Mouse (Mus musculus) limb, embryonic 10.5 days (tissue): ENCODE measurements around the gene Setdb1. TPM values are rescaled to one million over a fixed set of nuclear protein-coding genes. Genes with fewer than 3 reads are reported as not detected.
A peak's percentile ranks its signal among the peaks of the same experiment; 100 is the strongest.

Source experiments
- DNase-seq: peaks from one replicate; pipeline ENCODE4 v3.0.0-alpha.2; 2017; ENCODE audit warnings: low spot score
- H3K27ac ChIP-seq: fragments of 300-500 bp; sonication (generic); 2 replicates; pipeline ENCODE4 v1.5.1; 2016; ENCODE audit warnings: mild to moderate bottlenecking
- H3K27me3 ChIP-seq: fragments of 300-500 bp; sonication (generic); 2 replicates; pipeline ENCODE4 v1.6.1; 2016; ENCODE audit warnings: low read depth, mild to moderate bottlenecking; ENCODE audit not compliant: poor library complexity, severe bottlenecking
- H3K36me3 ChIP-seq: fragments of 300-500 bp; sonication (generic); 2 replicates; pipeline ENCODE4 v1.6.1; 2016; ENCODE audit warnings: mild to moderate bottlenecking, moderate library complexity
- H3K4me1 ChIP-seq: fragments of 300-500 bp; sonication (generic); 2 replicates; pipeline ENCODE4 v1.6.1; 2016
- H3K4me3 ChIP-seq: fragments of 300-500 bp; sonication (generic); 2 replicates; pipeline ENCODE4 v1.5.1; 2016; ENCODE audit warnings: mild to moderate bottlenecking, moderate library complexity
- H3K9me3 ChIP-seq: fragments of 300-500 bp; sonication (generic); replicated peaks from 2 replicates; pipeline ENCODE4 v1.6.1; 2016; ENCODE audit warnings: mild to moderate bottlenecking
- WGBS: fragments of 180-500 bp; shearing (Covaris S2); methylation state at CpG from one replicate; pipeline ENCODE4 v1.1.7; 2016; 5-methylcytosine and 5-hydroxymethylcytosine counted together
- polyA plus RNA-seq: library from polyadenylated mRNA; unstranded; fragments of >200 nt; fragmentation: Nextera tagmentation; extraction: Ambion mirVana; gene quantifications from 2 replicates; pipeline ENCODE4 v1.2.1, GENCODE M21; 2016

Setdb1 gene
- polyA plus RNA-seq, 1 experiment from 2014 or later: 62.9 TPM

GRCm38 (mm10) chr3:95296103-95296469 is 60.9 kb downstream of the Setdb1 start:
- Histone ChIP-seq H3K4me3 (no peak overlapping the region), H3K36me3 (peaks cover 59% of the 10 kb centered on the region), H3K4me1 (peaks cover 9% of the 10 kb centered on the region; the same call in 1 of the 2 replicates), H3K27ac (no peak overlapping the region), H3K9me3 (no peaks in the 10 kb centered on the region), H3K27me3 (no peaks in the 10 kb centered on the region)
- peak; percentile 52 for DNase-seq
- 8% methylated on average over 5 of the region's 5 CpGs for WGBS

- Histone ChIP-seq H3K9me3 (no peaks in the 10 kb centered on the region), H3K27ac (no peak overlapping the region), H3K36me3 (peaks cover 65% of the 10 kb centered on the region), H3K4me3 (no peak overlapping the region), H3K4me1 (peaks cover 9% of the 10 kb centered on the region; the same call in 1 of the 2 replicates), H3K27me3 (no peaks in the 10 kb centered on the region)
- DNase-seq: no peak
- WGBS: 80% methylated on average over 11 of the region's 11 CpGs
These were observed 61.5 kb downstream of the Setdb1 start for GRCm38 (mm10) chr3:95295321-95296102.

- no peak overlapping the region for H3K27ac ChIP-seq
- WGBS: 89% methylated on average over 5 of the region's 5 CpGs
- no peaks in the 10 kb centered on the region for H3K27me3 ChIP-seq
- H3K4me1 ChIP-seq: peaks cover 9% of the 10 kb centered on the region; the same call in 1 of the 2 replicates
- no peak overlapping the region for H3K4me3 ChIP-seq
- peaks cover 73% of the 10 kb centered on the region for H3K36me3 ChIP-seq
- DNase-seq: no peak
- no peaks in the 10 kb centered on the region for H3K9me3 ChIP-seq
These were observed 62.3 kb downstream of the Setdb1 start for GRCm38 (mm10) chr3:95294718-95295117.

- Histone ChIP-seq H3K27me3 (no peaks in the 10 kb centered on the region), H3K27ac (no peak overlapping the region), H3K9me3 (no peaks in the 10 kb centered on the region), H3K4me3 (no peak overlapping the region), H3K4me1 (peaks cover 9% of the 10 kb centered on the region; the same call in 1 of the 2 replicates), H3K36me3 (peaks cover 73% of the 10 kb centered on the region)
- no peak for DNase-seq
- 88% methylated on average over 7 of the region's 7 CpGs for WGBS
These were observed 62.7 kb downstream of the Setdb1 start for GRCm38 (mm10) chr3:95294316-95294715.

- H3K4me3 ChIP-seq: no peak overlapping the region
- no peak for DNase-seq
- H3K9me3 ChIP-seq: no peaks in the 10 kb centered on the region
- H3K4me1 ChIP-seq: peaks cover 9% of the 10 kb centered on the region; the same call in 1 of the 2 replicates
- no peak overlapping the region for H3K27ac ChIP-seq
- 86% methylated on average over 11 of the region's 11 CpGs for WGBS
- no peaks in the 10 kb centered on the region for H3K27me3 ChIP-seq
- H3K36me3 ChIP-seq: peaks cover 76% of the 10 kb centered on the region
These were observed 63.5 kb downstream of the Setdb1 start for GRCm38 (mm10) chr3:95293537-95293936.

- no peak overlapping the region for H3K27ac ChIP-seq
- peaks cover 80% of the 10 kb centered on the region for H3K36me3 ChIP-seq
- H3K4me3 ChIP-seq: no peak overlapping the region
- no peaks in the 10 kb centered on the region for H3K27me3 ChIP-seq
- DNase-seq: no peak
- peaks cover 9% of the 10 kb centered on the region; the same call in 1 of the 2 replicates for H3K4me1 ChIP-seq
- H3K9me3 ChIP-seq: no peaks in the 10 kb centered on the region
- WGBS: 92% methylated on average over 2 of the region's 2 CpGs
These were observed 64.1 kb downstream of the Setdb1 start for GRCm38 (mm10) chr3:95292899-95293298.

- no peaks in the 10 kb centered on the region for H3K9me3 ChIP-seq
- DNase-seq: no peak
- no peaks in the 10 kb centered on the region for H3K27me3 ChIP-seq
- H3K4me3 ChIP-seq: no peak overlapping the region
- peaks cover 72% of the 10 kb centered on the region for H3K36me3 ChIP-seq
- no peak overlapping the region for H3K27ac ChIP-seq
- 88% methylated on average over 4 of the region's 4 CpGs for WGBS
- H3K4me1 ChIP-seq: 0 out of 2 replicates have a peak, but pooled peaks cover 4% of the 10 kb centered on the region
These were observed 66.0 kb downstream of the Setdb1 start for GRCm38 (mm10) chr3:95291041-95291440.

GRCm38 (mm10) chr3:95290156-95290555 is 66.8 kb downstream of the Setdb1 start:
- WGBS: 79% methylated on average over 6 of the region's 6 CpGs
- no peak overlapping the region for H3K4me3 ChIP-seq

GRCm38 (mm10) chr3:95289419-95289818 is 67.6 kb downstream of the Setdb1 start:
- no peak for DNase-seq
- H3K9me3 ChIP-seq: no peaks in the 10 kb centered on the region
- no peaks in the 10 kb centered on the region for H3K27me3 ChIP-seq
- 94% methylated on average over 4 of the region's 4 CpGs for WGBS
- H3K4me1 ChIP-seq: peaks cover 5% of the 10 kb centered on the region
- H3K27ac ChIP-seq: no peak overlapping the region
- H3K4me3 ChIP-seq: no peak overlapping the region
- peaks cover 58% of the 10 kb centered on the region for H3K36me3 ChIP-seq

More at GRCm38 (mm10) chr3:95290156-95290555, 66.8 kb downstream of the Setdb1 start:
- Histone ChIP-seq H3K9me3 (no peaks in the 10 kb centered on the region), H3K4me1 (no peaks in the 10 kb centered on the region), H3K27me3 (no peaks in the 10 kb centered on the region), H3K27ac (no peak overlapping the region), H3K36me3 (peaks cover 65% of the 10 kb centered on the region)
- no peak for DNase-seq

- Histone ChIP-seq H3K36me3 (peaks cover 40% of the 10 kb centered on the region), H3K4me3 (no peak overlapping the region), H3K27ac (no peak overlapping the region), H3K4me1 (peaks cover 15% of the 10 kb centered on the region), H3K9me3 (no peaks in the 10 kb centered on the region), H3K27me3 (no peaks in the 10 kb centered on the region)
- DNase-seq: no peak
- 90% methylated on average over 3 of the region's 3 CpGs for WGBS
These were observed 69.5 kb downstream of the Setdb1 start for GRCm38 (mm10) chr3:95287541-95287940.

GRCm38 (mm10) chr3:95286510-95286909 is 70.5 kb downstream of the Setdb1 start:
- Histone ChIP-seq H3K4me3 (no peak overlapping the region), H3K36me3 (peaks cover 32% of the 10 kb centered on the region), H3K27ac (no peak overlapping the region), H3K27me3 (no peaks in the 10 kb centered on the region), H3K4me1 (peaks cover 22% of the 10 kb centered on the region), H3K9me3 (no peaks in the 10 kb centered on the region)
- WGBS: 90% methylated on average over 7 of the region's 7 CpGs
- no peak for DNase-seq

- 67% methylated on average over 5 of the region's 5 CpGs for WGBS
- DNase-seq: no peak
- Histone ChIP-seq H3K27me3 (no peaks in the 10 kb centered on the region), H3K4me1 (peaks cover 22% of the 10 kb centered on the region), H3K4me3 (no peak overlapping the region), H3K9me3 (no peaks in the 10 kb centered on the region), H3K27ac (no peak overlapping the region), H3K36me3 (peaks cover 27% of the 10 kb centered on the region)
These were observed 71.0 kb downstream of the Setdb1 start for GRCm38 (mm10) chr3:95286011-95286410.

GRCm38 (mm10) chr3:95285390-95285789 is 71.6 kb downstream of the Setdb1 start:
- peaks cover 26% of the 10 kb centered on the region for H3K4me1 ChIP-seq
- H3K9me3 ChIP-seq: no peaks in the 10 kb centered on the region
- no peak overlapping the region for H3K4me3 ChIP-seq
- no peaks in the 10 kb centered on the region for H3K27me3 ChIP-seq
- no peak overlapping the region for H3K27ac ChIP-seq
- 96% methylated on average over 5 of the region's 5 CpGs for WGBS
- DNase-seq: no peak
- peaks cover 21% of the 10 kb centered on the region for H3K36me3 ChIP-seq
